Mouse (Mus musculus) thymus, postnatal 36 days (tissue): Measurements from ENCODE around the gene Plcxd2.

Experiments used
- DNase-seq, 2 experiments: peaks; one replicate each; pipeline ENCODE4 v3.0.0; 2022; ENCODE audit warnings: mixed read lengths in 2 of 2

Gene Plcxd2

DNA sequence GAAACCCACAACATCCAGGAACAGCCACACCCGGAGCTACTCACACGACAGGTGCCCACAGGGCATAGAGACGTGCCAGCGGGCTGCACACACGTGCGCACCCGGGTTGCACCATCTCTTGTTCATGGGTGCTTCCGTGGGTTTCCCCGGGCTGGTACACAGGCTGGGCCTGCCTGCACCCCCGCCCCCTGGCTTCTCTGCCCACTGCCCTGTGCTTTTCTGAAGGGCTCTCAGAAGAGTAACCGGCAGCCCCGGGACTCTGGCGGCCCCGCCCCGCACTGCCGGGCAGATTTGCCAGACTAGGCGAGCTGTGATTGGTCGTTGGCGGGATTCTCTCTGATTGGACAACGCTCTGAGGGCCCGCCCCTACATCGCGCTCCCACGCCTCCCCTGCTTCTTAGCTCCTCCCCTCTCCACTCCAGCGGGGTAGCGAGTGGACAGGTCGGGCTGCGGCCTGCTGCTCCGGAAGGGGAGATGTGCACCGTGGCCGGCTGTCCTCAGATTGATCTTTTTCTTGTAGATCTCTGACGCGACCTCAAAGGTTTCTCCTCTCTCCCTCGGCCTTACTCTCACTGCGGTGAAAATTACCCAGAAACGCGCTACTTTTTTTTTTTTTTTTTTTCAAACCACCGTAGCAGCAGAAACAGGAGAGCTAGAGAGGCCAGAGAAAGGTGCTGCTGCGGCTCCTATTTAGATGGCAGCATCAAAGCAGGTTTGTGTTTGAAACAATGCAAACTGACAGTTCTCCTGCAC is at the start of gene Plcxd2:
Gene Plcxd2, minus strand, starts transcription at position 66 of the 753 bp plus-strand sequence.
- DNase-seq = peak; percentile 93 to 95

DNA sequence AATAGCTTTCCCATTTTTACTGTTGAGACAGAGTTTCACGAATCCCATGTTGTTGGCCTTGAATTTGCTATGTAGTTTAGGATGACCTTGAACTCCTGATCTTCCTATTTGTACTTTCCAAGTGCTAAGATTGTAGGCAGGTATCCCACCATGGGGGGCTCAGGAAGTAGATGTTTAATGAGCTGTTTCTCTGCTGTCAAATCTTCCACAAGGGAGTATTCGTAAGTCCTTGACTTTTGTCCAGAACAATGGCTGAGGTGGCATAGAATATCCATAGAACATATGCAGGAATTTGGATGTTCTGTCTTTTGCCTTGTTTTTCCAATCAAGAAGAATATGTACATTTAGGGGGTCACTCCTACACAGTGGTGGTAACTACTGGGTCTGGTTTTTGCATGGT is 36.9 kb upstream of the Plcxd2 start:
- no peak for DNase-seq

DNA sequence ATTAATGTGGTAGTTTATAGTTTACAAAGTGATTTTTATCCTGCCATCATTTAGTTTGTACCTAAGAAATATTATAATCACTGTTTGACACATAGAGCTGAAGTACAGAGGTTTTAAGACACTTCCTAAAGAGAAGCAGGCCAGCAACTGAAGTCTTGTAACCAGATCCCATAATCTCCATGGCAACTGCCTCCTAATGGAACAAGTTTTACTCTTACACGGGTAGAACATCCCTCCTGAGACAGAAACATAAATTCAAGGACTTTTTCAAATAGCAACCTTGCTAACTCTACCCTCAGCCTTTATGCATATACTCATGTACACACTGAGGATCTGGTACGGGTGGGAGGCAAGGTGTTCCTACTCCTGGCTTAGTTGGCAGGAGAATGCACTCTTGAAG is 26.2 kb upstream of the Plcxd2 start:
- no peak for DNase-seq

DNA sequence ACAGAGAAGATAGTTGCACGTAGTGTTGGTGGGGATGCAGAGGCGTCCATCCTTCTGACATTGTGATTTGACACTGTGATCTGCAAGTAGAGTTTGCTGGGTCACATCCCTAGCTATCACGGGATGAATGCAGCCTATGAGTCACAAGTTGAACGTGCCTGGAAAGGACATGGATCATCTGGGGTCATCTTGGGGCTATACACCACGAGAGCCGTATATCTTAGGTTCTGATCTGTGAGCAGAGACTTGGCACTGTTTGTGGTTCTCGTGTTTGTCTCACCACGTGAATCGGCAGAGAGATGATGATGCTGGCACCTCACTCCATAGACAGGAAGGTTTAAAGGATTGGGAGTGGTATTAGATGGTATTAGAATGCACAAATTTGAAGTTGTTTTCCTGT is 23.9 kb upstream of the Plcxd2 start:
- DNase-seq = no peak

DNA sequence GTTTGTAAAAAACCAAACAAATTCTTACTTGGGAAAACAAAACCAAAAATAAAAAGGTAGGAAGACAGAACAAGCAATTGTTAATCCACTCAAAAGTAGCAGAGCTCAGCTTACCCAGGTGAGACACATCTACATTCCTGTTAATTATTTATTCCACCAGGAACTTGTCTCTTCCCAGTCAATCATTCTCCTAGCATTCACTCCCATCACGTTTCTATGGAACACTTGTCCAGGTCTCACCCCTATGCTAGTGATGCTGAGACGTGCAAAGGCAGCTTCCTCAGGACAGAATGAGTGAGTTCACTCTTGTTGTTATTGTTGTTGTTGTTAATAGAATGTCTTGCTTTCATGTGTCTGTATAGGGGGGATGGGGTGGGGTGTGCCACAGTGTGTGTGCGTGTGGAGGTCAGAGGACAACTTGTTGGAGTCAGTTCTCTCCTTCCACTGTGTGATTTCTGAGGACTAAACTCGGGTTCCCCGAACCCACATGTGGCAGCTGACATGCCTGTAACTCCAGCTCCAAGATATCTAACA is 13.0 kb upstream of the Plcxd2 start:
- no peak for DNase-seq

DNA sequence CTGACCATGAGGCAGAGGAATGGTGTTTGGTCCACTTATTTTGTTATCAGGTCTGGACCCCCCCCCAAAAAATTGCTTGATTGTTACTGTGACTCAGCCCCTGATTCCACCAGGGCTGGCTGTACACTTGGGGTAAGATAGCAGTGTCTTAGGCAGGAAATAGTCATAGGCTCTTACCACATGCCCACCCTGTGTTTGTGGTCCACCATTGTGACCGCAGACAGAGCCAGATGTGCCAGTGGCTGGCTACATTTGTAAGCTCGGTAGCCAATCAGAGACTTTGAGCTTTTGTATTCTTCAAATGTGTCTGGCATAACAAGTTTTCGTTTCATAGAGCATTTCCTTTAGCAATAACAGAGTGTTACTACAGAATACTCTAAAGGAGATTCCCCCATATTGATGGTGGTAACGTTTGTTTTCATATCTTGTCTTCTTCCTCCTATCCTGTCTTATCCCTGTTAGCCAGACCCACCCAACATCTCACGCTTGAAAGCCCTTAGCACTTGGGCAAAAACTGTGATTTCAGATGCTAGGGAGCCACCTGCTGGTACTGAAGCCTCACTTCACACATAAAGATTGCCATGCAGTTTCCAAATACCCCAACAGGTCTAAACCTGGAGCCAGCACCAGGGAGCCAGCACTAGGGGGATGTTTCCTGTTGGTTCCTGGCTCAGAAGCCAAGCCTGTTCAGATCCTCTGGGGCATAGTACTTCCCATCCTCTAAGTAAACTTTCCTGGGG is 12.3 kb upstream of the Plcxd2 start:
- DNase-seq = peak; percentile 48 to 56

DNA sequence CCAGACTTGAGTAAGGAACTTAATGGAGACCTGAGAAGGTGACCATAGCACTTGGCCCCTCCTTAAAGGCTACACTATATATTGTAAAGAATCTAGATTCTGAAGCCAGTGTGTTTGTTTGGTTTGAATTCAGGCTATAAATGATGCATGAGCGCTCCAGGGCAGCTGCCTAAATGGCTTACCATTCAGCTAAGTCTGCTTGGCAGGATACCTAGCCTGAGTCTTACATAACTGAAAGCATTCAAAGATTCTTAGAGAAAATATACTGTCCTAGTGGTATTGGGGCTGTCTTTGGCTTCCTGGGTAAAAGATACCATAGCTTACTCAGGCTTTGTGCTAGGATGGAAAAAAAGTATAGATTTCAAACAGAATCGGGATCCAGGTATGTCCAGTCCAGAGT is 11.3 kb upstream of the Plcxd2 start:
- no peak for DNase-seq

DNA sequence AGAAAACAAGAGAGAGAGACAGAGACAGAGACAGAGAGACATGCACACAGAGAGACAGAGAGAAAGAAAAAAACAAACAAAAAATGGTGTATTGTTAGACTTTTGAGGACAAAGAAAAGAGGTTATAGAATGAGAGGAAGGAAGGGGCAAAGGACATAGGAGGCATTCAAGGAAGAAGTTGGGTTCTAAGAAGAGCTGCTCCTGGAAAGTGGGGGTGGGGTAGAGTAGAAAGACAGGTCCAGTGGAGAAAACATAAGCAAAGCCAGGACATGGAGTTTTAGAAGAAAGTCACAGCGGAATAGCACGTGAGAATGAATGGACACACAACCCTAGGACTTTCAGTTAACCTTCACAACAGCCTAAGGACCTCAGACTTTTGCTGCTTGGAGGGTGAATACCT is 10.4 kb upstream of the Plcxd2 start:
- no peak for DNase-seq

DNA sequence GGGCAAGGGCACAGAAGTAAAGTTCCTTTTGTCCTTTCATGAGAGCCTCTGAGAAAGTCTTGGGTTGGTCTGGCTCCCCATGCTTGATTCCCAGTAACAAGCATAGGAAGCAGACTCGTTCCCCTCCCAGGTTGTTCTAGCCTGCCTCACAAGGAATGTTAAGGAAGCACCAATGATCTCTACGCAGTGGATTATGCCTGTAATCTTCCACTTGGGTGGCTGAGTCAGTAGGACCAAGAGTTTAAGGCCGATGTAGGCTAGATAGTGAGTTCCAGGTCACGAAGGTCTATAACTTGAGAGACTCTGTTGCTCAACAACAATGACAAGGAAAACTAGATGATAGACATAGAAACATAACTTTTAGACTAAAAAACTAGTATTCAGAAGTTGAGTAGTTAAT is 9.8 kb upstream of the Plcxd2 start:
- DNase-seq = no peak

DNA sequence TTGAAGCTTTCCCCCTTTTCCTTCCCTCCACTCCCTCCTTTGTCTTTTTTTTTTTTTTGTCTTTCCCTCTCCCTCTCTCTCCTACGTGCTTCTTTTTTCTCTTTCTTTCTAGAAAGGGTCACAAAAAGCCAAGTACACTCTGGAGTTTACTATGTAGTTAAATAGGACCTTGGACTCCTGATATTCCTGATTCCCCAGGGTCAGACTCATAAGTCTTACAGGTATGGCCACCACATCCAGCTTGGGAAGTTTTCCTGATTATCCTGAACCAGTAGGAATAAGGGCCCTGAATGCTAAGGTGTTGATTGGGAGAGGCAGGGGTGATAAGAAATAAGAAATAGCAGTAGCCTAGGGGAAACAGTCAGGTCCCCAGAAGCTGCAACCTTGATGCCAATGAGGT is 9.3 kb upstream of the Plcxd2 start:
- no peak for DNase-seq

DNA sequence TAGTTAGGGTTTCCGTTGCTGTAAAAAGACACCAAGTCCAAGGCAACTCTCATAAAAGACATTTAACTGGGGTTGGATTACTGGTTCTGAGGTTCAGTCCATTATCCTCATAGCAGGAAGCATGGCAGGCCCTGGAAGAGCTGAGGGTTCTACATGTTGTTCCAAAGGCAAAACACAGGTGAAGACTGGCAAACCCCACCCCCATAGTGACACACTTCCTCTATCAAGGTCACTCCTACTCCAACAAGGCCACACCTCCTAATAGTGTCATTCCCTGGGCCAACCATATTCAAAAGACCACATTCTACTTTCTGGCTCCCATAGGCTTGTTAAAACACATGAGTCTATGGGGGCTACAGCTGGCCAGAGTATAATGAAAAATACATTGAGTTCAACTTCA is 1.7 kb upstream of the Plcxd2 start:
- no peak for DNase-seq

DNA sequence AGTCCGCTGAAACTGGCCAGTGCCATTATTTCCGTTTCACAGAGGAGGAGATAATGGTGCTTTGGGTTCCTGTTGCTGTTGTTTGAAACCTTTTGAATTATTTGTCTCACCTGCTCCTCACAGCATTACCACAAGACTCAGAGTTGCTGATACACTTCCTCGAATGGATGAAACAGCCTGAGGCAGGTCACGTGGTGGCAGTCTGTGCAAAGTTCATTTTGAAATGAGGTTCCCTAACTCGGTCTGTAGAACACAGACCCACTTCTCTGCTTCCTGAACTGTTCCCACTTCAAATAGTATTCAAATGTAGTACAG is 845 bp upstream of the Plcxd2 start:
- DNase-seq = peak; percentile 52 to 66

DNA sequence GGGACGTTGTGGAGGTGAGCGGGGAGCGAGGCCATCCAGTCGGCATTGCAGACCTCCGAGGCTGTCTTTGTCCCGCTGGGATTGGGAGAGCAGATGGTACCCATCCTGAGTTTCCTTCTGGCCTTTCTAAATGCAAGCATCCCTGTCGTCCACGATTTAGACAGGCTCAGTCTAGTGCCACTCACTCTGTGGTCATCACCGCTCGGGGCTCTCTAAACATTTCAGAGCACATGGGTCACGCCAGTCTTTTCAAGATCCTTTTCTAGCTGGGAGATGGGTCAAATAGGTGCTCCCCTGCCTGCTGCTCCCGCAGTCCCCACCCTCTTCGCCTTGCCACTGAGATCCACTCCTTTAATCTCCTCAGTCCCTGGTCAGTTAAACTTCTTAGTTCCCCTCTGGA is 301 bp downstream of the Plcxd2 start:
- no peak for DNase-seq

DNA sequence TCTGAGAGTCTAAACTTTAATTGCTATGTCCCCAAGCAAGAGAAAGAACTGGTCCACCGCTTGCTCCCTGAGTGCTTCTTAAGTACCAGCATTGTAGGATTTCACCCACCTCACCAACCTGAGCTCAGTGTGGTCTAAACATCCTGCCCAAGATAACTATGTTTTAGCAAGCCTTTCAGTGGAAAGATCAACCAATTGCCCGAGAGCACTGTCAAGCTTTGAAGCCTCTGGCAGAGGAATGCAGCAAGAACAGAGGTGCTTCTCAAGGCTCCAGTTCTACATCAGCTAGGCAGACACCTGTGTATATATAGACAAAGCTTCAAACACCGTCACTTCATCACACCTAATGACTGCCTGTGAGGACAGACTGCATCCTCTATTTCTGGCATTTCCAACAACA is 1.3 kb downstream of the Plcxd2 start:
- peak; percentile 33 to 46 for DNase-seq

DNA sequence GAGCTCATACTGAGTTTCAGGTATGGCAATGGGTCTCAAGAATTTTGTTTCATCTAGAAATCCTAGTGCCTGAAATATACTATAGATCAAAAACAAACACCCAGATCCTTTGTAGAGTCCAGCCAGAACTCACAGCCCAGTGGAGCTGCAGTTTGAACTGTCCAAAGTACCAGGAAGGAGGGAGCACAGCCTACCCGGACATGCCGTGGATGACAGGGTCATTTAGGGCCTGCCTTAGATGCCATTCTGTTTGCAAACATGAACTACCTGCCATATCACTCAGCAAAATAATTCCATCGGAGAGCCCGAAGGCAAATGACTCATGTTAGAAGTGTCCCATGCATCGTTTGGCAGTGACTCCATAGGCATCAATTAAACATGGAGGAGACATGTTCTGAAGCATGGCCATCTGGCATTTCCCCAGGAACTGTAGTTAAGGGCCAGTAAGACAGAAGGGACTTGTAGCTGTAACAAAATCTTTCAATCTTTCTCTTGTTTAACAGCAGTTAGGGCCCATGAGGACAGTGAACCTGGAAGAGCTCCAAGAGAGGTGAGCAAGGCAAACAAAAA is 1.9 kb downstream of the Plcxd2 start:
- no peak for DNase-seq

DNA sequence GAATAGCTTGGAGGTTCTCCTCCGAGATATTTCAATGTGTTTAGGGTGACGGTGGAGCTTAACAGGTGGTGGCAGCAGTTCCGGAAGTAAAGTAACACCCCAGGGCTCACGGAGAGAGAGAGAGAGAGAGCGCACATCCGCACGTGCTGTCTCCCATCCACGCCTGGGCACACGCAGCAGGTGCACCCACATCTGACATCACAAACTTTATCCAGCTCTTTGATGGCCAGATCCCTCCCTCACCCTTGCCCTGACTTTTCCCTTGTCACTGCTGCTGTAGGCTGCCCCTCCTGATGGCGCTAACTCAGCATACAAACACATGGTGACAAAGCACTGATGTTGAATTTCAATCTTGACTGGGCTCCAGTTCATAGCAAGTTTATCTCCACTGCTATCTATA is 3.8 kb downstream of the Plcxd2 start:
- DNase-seq = peak; percentile 61 to 80

DNA sequence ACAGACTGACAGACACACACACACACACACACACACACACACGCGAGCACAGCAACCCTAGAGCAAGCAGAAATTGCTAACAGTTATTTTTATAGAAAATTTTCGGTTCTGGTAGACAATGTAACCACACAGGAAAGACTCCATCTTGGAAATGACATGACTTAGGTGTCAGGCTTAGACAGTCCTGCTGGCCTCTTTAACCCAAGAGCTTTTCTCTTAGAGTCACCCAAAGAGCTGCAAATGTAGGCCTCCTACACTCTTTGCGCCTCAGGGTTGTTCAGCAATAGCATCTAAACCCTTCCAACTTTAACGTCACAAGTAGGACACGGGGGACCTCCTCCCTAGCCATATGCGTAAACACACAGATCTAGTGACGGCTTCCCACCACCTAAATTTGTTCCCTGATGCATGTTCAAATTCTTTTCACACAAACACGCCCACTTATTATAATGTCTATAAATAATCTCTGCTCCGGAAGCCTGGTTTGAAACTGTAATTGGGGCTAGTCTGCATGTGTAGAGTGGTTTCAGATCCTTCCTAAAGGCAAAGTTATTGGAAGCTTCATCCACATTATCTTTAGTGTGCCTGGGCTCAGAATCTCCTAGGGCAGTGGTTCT is 8.4 kb downstream of the Plcxd2 start:
- DNase-seq = no peak

DNA sequence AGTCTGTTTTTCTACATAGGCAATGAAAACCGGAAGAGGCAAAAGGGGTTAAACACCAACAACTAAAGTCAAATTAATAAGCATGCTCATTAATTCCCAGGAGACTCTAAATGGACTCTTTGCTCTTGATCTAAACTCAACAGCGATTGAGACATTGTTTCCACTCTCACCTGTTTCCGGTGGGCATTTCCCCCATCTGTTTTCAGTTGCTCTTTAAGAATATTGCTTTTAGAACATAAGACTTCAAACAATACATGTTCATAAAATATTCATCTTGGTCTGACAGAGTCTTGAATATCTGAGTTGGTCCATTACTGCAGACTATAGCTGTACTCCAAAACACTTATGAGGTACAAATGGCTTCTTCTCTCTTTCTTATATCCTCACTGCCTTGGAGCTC is 9.0 kb downstream of the Plcxd2 start:
- DNase-seq = no peak

DNA sequence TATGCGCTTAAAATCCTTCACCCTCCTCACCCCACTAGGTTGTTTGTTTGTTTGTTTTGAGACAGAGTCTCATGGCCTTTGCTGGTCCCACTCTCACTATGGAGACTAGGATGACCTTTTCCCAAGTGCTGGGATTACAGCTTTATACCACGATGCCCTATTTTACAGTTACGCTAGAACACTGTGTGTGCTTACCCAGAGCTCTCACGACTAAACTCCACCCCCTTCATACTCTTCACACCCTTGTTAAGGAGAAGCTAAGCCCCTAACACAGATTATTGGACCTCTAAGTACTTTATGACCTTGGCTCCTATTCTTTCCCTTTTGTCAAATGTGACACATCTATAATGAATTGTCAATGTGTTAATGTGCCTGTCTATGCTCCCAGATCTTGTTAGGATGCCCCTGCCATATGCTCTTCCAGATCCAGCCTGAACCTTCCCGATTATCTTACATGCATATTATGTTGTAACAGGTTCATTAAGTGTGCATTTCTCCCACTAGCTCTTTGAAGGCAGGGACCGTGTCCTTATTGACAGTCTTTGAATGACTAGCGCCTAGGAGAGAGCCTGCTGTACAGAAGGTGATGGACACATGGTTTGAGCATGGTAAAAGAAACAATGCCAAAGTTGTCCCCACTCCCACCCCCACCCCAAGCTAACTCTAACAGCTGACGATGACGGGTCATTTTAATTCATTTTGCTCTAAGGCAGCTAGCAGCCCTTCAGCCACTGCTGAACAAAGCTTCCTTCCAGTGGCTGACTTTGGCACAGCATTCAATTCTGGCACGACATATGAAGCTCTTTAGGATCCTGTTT is 10.4 kb downstream of the Plcxd2 start:
- DNase-seq = no peak

DNA sequence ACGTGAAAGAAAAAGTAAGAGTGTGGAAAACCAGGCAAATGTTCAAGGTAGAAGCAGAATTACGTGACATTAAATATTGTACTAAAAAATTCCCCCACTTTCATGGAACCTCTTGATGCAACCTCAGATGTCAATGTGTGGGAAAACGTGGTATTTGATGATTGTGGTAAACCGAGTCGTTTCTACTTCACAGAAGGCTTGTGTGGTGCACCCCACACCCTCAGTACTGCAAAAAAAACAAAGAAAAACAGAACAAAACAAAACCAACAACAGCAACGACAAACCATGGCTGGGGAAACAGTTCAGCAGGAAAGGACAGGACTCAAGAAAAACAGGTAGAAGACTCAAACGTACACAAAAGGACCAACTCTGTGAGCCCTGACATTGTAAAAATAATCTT is 11.8 kb downstream of the Plcxd2 start:
- no peak for DNase-seq

DNA sequence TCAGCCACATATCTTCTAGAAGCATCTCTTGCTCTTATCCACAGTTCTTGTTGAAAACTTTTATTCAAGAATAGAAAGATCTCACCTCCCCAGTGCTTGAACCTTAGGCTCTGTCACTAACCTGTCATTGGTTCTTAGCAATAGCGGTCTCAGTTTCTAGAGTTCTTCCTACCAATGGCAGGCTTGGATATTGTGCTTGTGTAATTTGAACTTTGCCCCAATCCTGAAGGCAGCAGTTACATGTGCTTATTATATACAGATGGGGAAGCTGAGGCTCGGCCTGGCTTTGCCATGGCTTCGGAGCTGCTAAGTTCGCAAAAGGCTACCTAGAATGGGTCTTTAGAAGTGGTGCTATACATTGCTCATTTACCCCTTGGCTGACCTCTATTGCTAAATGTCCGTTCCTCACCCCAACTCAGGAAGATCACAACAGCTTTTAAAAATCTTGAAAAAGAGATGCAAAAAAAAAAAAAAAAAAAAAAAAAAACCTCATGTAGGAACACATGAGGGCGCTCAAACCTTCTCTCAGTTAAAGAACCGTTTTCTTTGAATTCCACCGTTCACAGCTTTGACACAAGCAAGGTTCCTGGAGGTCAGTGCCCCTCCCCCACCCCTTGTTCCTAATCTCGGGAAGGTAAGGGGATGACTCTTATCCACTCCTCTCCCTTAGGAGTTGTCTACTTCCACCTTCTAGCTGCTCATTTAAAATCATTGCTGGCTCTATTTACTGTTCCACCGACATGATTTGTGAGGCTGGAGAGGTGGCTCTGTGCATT is 18.9 kb downstream of the Plcxd2 start:
- DNase-seq = no peak

DNA sequence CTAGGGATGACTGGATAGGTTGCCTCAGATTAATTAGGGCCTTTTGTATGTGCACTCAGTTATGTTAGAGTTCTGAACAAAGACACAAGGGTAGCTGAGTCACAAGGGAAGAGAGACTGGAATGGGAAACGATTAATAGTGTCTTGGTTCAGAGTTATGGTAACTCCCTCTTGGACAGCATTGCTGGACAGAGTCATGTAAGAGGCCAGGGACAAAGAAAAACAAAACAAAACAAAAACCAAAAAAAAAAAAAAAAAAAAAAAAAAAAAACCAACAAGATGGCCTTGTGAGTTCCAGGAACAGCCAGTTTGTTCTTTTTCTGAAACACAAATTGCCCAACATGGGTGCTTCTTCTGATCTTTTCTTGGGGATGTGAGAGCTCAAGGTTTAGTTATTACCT is 23.8 kb downstream of the Plcxd2 start:
- no peak for DNase-seq
